Mouse (Mus musculus) gastrocnemius, postnatal 4 days (tissue): ENCODE data around the gene Kcnj1. TPM values are rescaled to one million over a fixed set of nuclear protein-coding genes. Genes with fewer than 3 reads are reported as not detected.

ENCODE experiments used
- DNase-seq, 2 experiments: peaks; one replicate each; pipeline ENCODE4 v3.0.0; 2021 to 2022; ENCODE audit warnings: low spot score in 2 of 2, mixed read lengths in 2 of 2
- total RNA-seq, 2 experiments: library from RNA; stranded (reverse); gene quantifications; 2 replicates each; pipeline ENCODE4 v1.2.3; 2021

Kcnj1 gene
- total RNA-seq, 2 experiments from 2014 or later, result not detected

DNA sequence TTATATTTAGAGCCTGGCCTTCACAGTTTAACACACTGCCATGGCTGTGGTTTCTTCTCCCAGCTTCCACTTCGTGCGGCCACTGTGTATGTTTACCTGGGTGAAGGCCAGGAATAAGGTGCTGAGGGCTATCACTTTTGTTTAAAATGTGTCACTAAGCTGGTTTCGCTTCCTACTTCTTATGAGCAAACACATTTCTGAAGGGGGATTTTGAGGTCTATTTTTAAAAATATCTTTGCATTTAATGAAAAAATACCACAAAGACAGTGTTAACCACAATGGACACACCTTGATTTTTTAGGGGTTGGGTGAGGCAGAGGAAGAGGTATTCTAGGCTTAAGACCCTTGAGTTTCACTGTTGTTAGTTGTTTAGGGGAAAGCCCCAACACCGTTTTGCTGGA lies 22.5 kb downstream of the Kcnj1 start:
- no peak for DNase-seq

DNA sequence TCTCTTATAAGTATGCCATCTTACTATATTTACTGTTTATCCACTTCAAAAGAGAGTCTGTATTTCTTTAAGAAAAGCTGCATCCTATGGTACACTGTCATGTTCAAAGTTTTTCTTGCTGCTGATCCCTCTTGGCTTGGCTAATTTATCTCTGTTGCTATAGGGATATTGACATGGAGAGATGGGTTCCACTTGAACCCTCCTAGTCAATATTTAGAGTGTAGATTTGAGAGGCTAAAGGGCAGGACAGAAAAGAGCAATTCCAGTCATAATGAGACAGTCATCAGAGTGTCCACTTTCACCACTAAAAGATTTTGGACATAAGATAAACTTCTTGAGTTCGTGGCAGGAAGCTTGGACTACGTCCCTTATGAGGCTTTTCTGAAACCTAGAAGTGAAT lies 27.9 kb downstream of the Kcnj1 start:
- no peak for DNase-seq

DNA sequence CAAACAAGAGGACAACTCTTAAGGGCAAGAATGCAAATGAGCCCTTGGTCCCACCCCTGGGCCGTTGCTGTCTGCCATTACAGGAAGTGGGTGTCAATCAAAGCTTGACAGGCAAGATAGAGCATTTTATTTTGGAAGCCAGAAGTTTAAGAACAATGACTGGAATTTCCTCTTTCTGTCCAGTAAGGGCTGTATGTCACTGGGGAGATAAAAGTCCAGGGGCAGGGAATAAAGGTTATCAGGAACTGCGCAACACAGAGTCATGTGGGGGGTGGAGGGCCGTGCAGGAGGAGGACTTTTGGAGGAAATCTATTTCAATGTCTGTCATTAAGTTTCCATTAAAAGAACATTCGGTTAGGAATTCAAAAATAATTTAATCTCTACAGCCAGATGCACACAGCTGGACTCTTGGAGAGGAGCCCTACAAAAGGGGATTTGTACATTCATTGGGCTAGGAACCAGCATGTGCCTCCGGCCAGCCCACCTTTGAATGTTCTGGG lies 28.4 kb downstream of the Kcnj1 start:
- no peak for DNase-seq

DNA sequence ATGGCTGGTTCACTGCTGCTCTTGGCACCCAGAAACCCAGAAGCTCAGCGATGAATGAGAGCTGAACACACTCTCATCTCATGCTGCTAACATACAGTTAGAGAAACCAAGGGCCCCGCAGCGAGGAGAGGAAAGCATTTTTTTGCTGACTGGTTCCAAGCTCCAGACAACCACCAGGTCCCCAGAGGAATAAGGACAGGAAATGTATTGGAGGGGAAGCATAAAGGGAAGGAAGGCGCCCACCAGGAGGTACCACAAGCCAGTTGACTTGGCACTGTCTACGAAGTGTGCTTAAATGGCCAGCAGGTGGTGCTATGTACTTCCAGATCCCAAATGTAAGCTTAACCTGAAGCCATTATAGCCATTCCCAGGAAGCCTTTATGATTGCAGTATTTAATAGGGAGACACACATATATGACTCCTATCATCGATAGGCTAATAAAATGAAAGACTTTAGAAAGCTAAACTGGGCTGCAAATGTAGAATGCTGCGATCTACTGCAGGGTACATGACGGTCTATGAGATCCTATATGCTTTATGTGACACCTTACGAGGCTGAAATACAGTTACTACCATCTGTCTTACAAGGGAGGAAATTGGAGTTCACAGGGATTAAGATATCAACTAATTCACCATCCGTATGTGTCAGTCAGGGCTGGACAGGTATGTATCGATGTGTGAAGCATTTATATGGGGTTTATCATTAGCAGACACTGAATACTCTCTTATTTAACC lies 33.1 kb downstream of the Kcnj1 start:
- peak in 1 of 2 experiments; percentile 51 for DNase-seq

- DNase-seq, result no peak
These were observed 36.4 kb downstream of the Kcnj1 start for GRCm38 (mm10) chr9:32408730-32409059.

- peak; percentile 23 to 42 for DNase-seq
These were observed 37.0 kb downstream of the Kcnj1 start for GRCm38 (mm10) chr9:32409060-32409961.

- DNase-seq, result no peak
These were observed 38.4 kb downstream of the Kcnj1 start for GRCm38 (mm10) chr9:32410671-32411070.

- no peak for DNase-seq
These were observed 39.2 kb downstream of the Kcnj1 start for GRCm38 (mm10) chr9:32411507-32411906.

DNA sequence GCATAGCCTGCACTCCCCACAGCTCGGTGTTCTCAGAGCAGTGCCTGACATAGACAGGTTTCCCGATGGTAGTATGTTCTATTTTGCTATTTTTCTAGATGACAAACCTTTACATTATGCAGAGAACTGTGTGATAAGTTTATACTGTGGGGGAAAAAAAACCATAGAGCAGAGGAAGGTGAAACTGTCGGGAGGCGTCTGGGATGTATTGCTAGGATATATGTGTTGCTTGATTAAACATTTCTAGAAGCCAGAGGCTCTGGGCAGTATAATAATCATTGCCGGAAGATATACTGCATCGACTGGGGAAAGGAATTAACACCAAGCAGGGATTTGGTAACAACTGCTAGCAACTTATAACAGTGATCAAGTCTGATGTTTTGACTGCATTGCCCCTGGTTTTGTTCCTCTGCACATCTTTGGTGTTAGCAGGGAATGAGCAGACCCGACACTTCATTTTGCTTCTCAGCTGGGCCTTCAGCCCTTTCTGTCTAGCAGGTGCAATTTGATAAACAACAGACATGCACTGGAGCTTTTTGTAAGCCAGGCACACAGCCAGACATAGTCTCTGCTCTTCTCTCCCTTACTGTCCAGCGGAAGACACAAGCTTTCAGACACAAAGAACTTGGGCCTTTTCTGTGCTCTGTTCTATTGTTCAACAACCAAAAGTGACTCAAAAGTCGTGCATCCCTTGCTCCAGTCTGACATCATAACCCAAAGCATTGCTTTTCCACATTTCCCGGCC lies 40.7 kb downstream of the Kcnj1 start:
- DNase-seq, result no peak

DNA sequence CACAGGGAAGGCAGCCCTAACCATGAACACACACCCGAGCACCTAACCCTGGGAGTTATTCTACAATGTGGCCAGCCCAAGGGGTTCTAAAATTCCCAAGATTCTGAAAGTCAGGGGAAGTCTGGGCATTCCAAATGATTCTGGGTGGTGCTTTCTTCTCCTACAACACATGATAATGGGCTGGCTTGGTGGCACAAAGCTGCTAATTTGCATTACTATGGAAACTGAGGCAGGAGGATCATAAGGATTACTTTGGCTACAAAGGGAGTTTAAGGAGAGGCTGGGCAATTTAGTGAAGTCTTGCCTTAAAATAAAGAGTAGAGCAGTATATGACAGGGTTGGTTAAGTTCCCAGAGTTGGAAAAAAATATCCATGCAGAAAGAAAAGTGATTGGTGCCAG lies 42.7 kb downstream of the Kcnj1 start:
- no peak for DNase-seq

- no peak for DNase-seq
These were observed 43.7 kb downstream of the Kcnj1 start for GRCm38 (mm10) chr9:32415952-32416351.

DNA sequence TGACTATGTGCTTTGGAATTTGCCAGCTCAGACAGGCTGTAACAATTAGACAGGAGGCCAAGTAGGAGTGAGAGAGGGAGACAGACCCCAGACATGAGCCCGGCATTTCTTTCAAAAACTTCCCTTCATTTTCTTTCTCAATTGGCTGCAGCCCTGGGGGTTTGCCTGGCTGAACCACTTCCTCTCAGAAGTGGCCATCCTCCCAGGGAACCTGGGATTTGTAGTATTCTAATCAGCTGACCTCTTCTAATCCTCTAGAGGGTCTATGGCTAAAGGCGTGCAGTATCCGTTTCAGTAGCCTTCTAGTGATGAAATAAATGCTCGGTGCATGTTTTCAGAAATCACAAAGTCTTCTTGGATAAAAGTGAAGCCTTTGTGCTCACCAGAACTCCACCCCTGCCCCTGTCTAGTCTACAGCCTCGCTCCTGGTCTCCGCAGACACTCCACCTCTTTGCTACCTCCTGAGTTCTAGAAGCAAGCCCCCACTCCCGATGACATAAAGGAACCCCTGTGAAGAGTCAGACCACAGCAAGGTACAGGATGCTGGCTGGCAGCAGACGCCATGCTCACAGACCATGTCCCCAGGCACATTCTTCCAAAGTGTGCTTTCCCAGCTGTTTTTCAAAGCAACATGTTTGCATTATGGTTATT lies 45.3 kb downstream of the Kcnj1 start:
- no peak for DNase-seq

- no peak for DNase-seq
These were observed 48.4 kb downstream of the Kcnj1 start for GRCm38 (mm10) chr9:32420711-32421110.

GRCm38 (mm10) chr9:32425321-32425720 lies 53.0 kb downstream of the Kcnj1 start:
- DNase-seq, result no peak

DNA sequence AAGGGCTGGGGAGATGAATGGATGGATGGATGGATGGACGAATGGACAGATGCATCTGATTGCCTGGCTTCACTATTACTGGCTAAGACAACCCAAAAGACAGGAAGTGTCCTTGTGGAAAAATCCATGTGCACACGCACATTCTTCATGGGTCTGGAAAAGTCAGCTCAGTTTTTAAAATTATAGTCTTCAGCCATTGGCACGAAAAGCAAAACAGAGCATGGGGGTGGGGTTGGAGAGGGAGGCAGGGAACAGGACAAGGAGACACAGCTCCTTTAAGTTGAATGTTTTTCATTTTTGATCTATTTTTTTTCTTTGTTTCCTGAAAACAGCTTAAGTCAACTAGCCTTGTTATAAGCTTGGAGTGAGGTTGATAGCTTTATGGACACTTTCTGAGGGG lies 58.8 kb downstream of the Kcnj1 start:
- no peak for DNase-seq

DNA sequence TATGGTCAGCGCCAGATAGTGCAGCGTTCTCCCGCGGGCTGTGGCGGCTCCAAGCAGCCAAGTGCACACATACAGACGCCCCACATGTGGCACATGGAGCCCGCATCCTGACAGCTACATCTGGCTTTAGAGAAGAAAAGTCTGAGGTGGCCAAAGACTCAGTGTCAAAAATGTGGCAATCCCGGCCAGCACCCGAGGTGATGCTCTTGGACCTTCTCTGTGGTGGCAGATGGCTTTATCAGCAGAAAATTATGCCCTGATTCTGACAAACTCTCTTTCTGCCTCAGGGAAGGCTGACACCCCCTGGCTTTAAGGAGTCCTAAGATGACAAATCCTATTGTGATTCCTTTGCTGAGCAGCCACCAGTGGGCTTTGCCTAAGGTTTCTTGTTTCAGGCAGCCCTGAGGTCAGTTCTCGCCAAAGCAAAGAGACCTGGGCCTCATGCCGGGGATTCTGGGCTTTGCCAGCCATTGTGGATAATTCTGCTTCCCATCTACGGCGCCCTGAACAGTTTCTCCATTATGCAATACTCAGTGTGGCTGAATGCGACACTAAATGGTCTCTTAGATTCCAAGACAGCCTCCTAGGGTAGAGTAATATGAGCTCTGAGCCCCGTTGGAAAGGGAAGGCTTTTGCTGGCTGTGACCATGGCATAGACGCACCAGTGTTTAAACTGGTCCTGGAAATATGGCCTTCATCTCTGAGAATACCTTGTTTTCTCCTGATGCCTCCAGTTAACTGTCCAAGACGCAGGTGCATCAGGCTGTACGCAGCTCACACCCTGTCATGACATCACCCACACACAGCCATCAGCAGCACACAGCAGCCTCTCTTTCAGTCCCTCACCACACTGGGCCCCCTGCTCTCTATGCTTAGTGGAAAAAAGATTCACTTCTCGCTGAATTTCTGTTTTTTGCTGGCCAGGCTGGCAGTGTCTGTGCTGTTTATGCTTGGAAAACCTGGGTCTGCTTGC lies 62.2 kb downstream of the Kcnj1 start:
- DNase-seq, result peak in 1 of 2 experiments; percentile 33

- DNase-seq, result no peak
These were observed 70.8 kb downstream of the Kcnj1 start for GRCm38 (mm10) chr9:32443115-32443514.

DNA sequence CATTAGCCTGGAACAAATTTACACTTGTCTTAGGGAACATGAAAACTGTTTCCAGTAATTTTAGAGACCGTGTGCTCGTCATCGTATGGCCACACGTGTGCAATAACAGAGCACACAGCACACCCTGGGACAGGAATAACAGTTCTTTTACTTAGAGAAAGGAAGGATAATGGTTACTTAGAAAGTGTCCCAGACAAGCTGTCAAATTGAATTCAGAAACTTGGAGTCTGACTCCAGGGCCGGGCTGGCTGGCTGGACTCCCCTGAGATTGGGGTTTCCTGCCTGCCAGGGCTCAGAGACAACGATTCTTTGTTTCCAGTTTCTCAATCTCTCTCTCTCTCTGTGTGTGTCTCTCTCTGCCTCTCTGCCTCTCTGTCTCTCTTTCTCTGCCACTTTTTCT lies 71.5 kb downstream of the Kcnj1 start:
- DNase-seq, result no peak

DNA sequence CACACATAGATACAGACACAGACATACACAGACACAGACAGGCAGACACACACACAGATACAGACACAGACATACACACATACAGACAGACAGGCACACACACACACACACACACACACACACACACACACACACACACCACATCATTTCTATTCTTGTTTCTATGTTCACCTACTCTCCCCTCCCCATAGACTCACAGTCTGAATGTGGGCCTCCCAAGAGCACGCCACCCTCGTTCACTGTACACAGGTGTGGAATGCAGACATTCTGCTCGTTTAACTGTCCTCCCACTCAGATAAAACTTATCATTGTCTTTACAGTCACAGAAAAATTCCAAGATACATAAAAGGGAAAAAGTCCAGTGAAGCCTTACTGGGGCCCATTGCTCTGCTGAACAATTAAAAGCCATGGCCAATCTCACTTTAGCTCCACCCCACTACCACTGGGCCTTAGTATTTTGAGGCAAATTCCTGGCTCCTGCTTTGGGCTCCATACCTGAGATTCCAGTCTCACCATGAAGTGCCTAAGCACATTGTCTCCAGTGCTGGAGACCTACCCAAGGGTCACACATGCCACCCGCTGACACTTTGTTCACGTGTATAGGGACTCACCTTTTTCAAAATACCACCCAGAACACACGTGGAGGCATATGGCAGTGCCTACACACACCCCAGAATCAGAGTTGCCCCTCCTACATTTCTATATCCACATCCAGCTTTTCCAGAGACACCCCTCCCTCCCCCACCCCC lies 72.3 kb downstream of the Kcnj1 start:
- DNase-seq, result no peak
